Mouse (Mus musculus) G1E (cell line): ENCODE data around the gene Gas2l2.

Experiments
- CTCF ChIP-seq: IDR thresholded peaks from 2 replicates; pipeline ENCODE4 v1.5.1; 2012; ENCODE audit warnings: low read depth, low read length, inconsistent platforms, mixed read lengths
- GATA1 ChIP-seq: IDR thresholded peaks from 2 replicates; pipeline ENCODE4 v1.6.1; 2012; ENCODE audit warnings: borderline replicate concordance, low read length, inconsistent platforms, mixed read lengths
- GATA2 ChIP-seq: IDR thresholded peaks from 2 replicates; pipeline ENCODE4 v1.6.1; 2012; ENCODE audit warnings: low read depth, low read length, inconsistent platforms, borderline replicate concordance
- POLR2AphosphoS5 ChIP-seq: IDR thresholded peaks from 2 replicates; pipeline ENCODE4 v1.6.1; 2012; ENCODE audit warnings: low read depth, low read length, inconsistent platforms; ENCODE audit not compliant: insufficient replicate concordance
- TAL1 ChIP-seq: conservative IDR thresholded peaks from 2 replicates; pipeline ENCODE4 v1.6.1; 2012; ENCODE audit warnings: low read depth, low read length, inconsistent platforms, mixed read lengths

DNA sequence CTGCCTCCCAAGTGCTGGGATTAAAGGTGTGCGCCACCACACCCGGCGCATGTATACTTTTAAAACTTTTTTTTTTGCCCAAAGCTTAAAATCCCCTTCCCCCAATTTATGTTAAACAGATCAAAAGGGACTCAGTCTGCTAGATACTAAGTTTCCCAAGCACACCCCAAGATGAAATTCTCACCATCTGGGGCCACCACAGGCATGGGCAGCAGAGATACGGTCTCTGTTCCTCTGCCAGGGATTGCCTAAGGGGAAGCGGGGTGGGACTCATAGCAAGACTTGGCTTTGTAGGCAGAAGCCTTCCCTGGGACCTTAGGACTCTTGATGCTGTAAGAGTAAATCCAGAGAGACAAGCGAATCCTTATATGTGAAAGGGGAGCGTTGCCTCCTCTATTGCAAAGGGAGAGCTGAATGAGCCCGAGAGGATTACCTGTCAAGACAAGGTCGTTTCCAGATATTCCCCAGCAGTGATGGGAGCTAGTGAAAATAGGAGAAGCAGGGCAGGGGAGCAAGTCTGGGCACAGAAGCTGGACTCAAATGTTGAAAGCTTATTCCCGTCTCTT, 32.3 kb upstream of the Gas2l2 start:
- no peak for TF ChIP-seq CTCF
- TF ChIP-seq GATA1: no peak
- no peak for TF ChIP-seq TAL1
- no peak for TF ChIP-seq POLR2AphosphoS5
- no peak for TF ChIP-seq GATA2
